Mouse (Mus musculus): Measurements from ENCODE around the gene Tnfrsf19. TPM values are rescaled to one million over a fixed set of nuclear protein-coding genes. Genes with fewer than 3 reads are reported as not detected.

The Tnfrsf19 gene
- polyA plus RNA-seq, 1 experiment from 2014 or later, result 29.7 TPM

- no peaks in the 10 kb centered on the region for H3K9me3 ChIP-seq (ENCODE audit: control insufficient read depth, low read length)
- no peak overlapping the region for H3K27ac ChIP-seq (ENCODE audit: low read depth)
- peaks cover 5% of the 10 kb centered on the region; the same call in 1 of the 2 replicates for H3K4me1 ChIP-seq (replicated peaks; ENCODE audit: control insufficient read depth, insufficient read depth, low read length)
- H3K4me2 ChIP-seq (ENCODE audit: low read length), result no peak overlapping the region
- DNase-seq (ENCODE audit: low spot score) (no peak), ATAC-seq (replicated peaks; ENCODE audit: low FRiP score, low TSS enrichment, low read depth) (no peak)
- H3K9ac ChIP-seq (ENCODE audit: low read length), result no peak overlapping the region
- no peaks in the 10 kb centered on the region for H3K36me3 ChIP-seq (ENCODE audit: control insufficient read depth, insufficient read depth, low read length)
- no peaks in the 10 kb centered on the region for H3K27me3 ChIP-seq (replicated peaks; ENCODE audit: control insufficient read depth, insufficient read depth, low read length)
- 53% methylated on average over 4 of the region's 4 CpGs for WGBS
- H3K4me3 ChIP-seq (ENCODE audit: low read depth, low read length), result no peak overlapping the region
Observed at GRCm38 (mm10) chr14:60916661-60917060, 129.6 kb downstream of the Tnfrsf19 start.

Other genes starting within 250 kb of the Tnfrsf19 start
- 3.7 and 4.5 TPM in 2 replicates for gene Sacs, start 92.0 kb upstream of the Tnfrsf19 start, polyA plus RNA-seq (2014; fragmentation: Nextera tagmentation; extraction: Ambion mirVana)
- 0.14 and 0.20 TPM in 2 replicates for gene Sgcg, start 212.0 kb upstream of the Tnfrsf19 start, polyA plus RNA-seq (2014; fragmentation: Nextera tagmentation; extraction: Ambion mirVana)

All from intestine, embryonic 14.5 days (tissue).